Mouse (Mus musculus) embryonic facial prominence, embryonic 12.5 days (tissue): ENCODE data around the gene C030005K15Rik. TPM values are rescaled to one million over a fixed set of nuclear protein-coding genes. Genes with fewer than 3 reads are reported as not detected.

Experiments used
- ATAC-seq: fragments of 200-750 bp; cut with Nextera tagmentation; 2 replicates; pipeline ENCODE4 v1.8.0; 2017; ENCODE audit not compliant: insufficient number of reproducible peaks, insufficient read depth, low FRiP score, low TSS enrichment
- H3K27ac ChIP-seq: fragments of 300-500 bp; sonication (generic); 2 replicates; pipeline ENCODE4 v1.5.1; 2016; ENCODE audit warnings: mild to moderate bottlenecking
- H3K27me3 ChIP-seq: fragments of 300-500 bp; sonication (generic); 2 replicates; pipeline ENCODE4 v1.6.1; 2016; ENCODE audit warnings: mild to moderate bottlenecking, moderate library complexity
- H3K36me3 ChIP-seq: fragments of 300-500 bp; sonication (generic); 2 replicates; pipeline ENCODE4 v1.6.1; 2016; ENCODE audit warnings: mild to moderate bottlenecking
- H3K4me1 ChIP-seq: fragments of 300-500 bp; sonication (generic); 2 replicates; pipeline ENCODE4 v1.6.1; 2016
- H3K4me2 ChIP-seq: fragments of 300-500 bp; sonication (generic); replicated peaks from 2 replicates; pipeline ENCODE4 v1.6.1; 2016; ENCODE audit warnings: mild to moderate bottlenecking, moderate library complexity
- H3K4me3 ChIP-seq: fragments of 300-500 bp; sonication (generic); 2 replicates; pipeline ENCODE4 v1.5.1; 2016; ENCODE audit warnings: mild to moderate bottlenecking
- H3K9ac ChIP-seq: fragments of 300-500 bp; sonication (generic); 2 replicates; pipeline ENCODE4 v1.6.1; 2016; ENCODE audit warnings: mild to moderate bottlenecking, moderate library complexity
- H3K9me3 ChIP-seq: fragments of 300-500 bp; sonication (generic); 2 replicates; pipeline ENCODE4 v1.6.1; 2016; ENCODE audit warnings: mild to moderate bottlenecking, moderate library complexity
- WGBS: fragments of 180-500 bp; shearing (Covaris S2); methylation state at CpG from one replicate; pipeline ENCODE4 v1.1.7; 2016; 5-methylcytosine and 5-hydroxymethylcytosine counted together
- polyA plus RNA-seq: library from polyadenylated mRNA; unstranded; fragments of >200 nt; fragmentation: Nextera tagmentation; extraction: Ambion mirVana; gene quantifications from 2 replicates; pipeline ENCODE4 v1.2.1, GENCODE M21; 2016

Gene C030005K15Rik
- polyA plus RNA-seq, 1 experiment from 2014 or later: not detected

- no peak for ATAC-seq
- Histone ChIP-seq H3K27me3 (no peaks in the 10 kb centered on the region), H3K4me1 (no peaks in the 10 kb centered on the region), H3K27ac (no peak overlapping the region), H3K4me3 (no peak overlapping the region), H3K9ac (no peak overlapping the region), H3K36me3 (no peaks in the 10 kb centered on the region), H3K4me2 (no peak overlapping the region), H3K9me3 (no peaks in the 10 kb centered on the region)
- WGBS: 55% methylated on average over 1 of the region's 1 CpGs
Observed at GRCm38 (mm10) chr10:97704562-97704961, 22.0 kb downstream of the C030005K15Rik start.

- Histone ChIP-seq H3K9me3 (no peaks in the 10 kb centered on the region), H3K4me2 (no peak overlapping the region), H3K36me3 (no peaks in the 10 kb centered on the region)
Observed at GRCm38 (mm10) chr10:97702321-97702720, 24.2 kb downstream of the C030005K15Rik start.

GRCm38 (mm10) chr10:97693398-97694135 is 33.0 kb downstream of the C030005K15Rik start:
- ATAC-seq: no peak
- Histone ChIP-seq H3K27ac (no peak overlapping the region), H3K9ac (no peak overlapping the region), H3K9me3 (no peaks in the 10 kb centered on the region), H3K36me3 (no peaks in the 10 kb centered on the region), H3K4me2 (no peak overlapping the region), H3K27me3 (no peaks in the 10 kb centered on the region), H3K4me3 (no peak overlapping the region), H3K4me1 (no peaks in the 10 kb centered on the region)
- 94% methylated on average over 37 of the region's 37 CpGs for WGBS

More at GRCm38 (mm10) chr10:97702321-97702720, 24.2 kb downstream of the C030005K15Rik start:
- peak; percentile 69; the same call in 1 of the 2 replicates for ATAC-seq
- Histone ChIP-seq H3K9ac (no peak overlapping the region), H3K4me3 (no peak overlapping the region), H3K4me1 (no peaks in the 10 kb centered on the region), H3K27ac (no peak overlapping the region), H3K27me3 (no peaks in the 10 kb centered on the region)

- 77% methylated on average over 20 of the region's 20 CpGs for WGBS
- Histone ChIP-seq H3K4me1 (no peaks in the 10 kb centered on the region), H3K4me3 (no peak within 1 kb of the TSS), H3K9me3 (no peaks in the 10 kb centered on the region), H3K4me2 (no peak within 1 kb of the TSS), H3K9ac (no peak within 1 kb of the TSS), H3K36me3 (no peaks in the 10 kb centered on the region), H3K27ac (no peak within 1 kb of the TSS), H3K27me3 (no peaks in the 10 kb centered on the region)
- no peak for ATAC-seq
Observed at GRCm38 (mm10) chr10:97692913-97693312, 33.6 kb downstream of the C030005K15Rik start, which contains the start of gene Ccer1. Gene Ccer1, plus strand, starts transcription at chr10:97693059.

DNA sequence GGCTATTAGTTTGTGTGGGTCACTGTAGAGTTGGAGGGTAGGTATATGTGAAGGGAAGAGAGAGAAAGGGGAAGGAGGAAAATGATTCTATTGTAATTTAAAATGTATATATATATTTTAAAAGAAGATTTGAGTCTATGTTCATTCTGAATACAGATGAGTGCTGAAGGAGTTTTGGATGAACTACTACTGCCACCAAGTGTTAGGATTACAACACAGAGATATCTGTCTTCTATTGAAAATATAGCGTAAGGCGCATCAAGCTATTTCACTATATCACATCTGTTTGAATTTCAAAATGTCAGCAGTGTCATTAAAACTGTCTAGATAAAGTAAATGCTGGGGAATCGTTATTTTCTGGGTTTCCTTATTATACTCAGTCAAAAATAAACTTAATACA is 37.1 kb downstream of the C030005K15Rik start:
- Histone ChIP-seq H3K9ac (no peak overlapping the region), H3K36me3 (no peaks in the 10 kb centered on the region), H3K27me3 (no peaks in the 10 kb centered on the region), H3K27ac (no peak overlapping the region), H3K9me3 (no peaks in the 10 kb centered on the region), H3K4me2 (no peak overlapping the region), H3K4me1 (no peaks in the 10 kb centered on the region), H3K4me3 (no peak overlapping the region)
- 77% methylated on average over 3 of the region's 3 CpGs for WGBS
- no peak for ATAC-seq

DNA sequence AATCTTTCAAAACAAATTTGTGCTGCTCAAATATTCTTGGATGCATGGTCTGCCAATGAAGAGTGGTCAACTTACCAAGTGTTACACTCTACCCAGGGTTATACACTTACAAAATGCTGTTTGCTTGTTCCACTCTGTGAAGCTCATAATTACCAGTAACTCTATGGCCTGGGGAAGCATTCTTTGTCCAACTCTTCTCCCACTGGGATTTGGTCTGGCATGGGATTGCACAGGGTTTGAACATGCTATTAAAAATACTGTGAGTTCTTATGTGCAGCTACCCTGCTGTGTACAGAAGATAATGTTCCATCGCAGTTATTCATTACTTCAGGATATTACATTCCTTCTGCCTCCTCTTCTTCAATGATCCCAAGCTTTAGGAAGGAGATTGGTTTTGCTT is 39.4 kb downstream of the C030005K15Rik start:
- H3K9me3 ChIP-seq: no peaks in the 10 kb centered on the region
- no peak overlapping the region for H3K4me3 ChIP-seq
- H3K4me1 ChIP-seq: no peaks in the 10 kb centered on the region
- H3K27ac ChIP-seq: no peak overlapping the region
- H3K9ac ChIP-seq: no peak overlapping the region
- 76% methylated on average over 1 of the region's 1 CpGs for WGBS
- no peaks in the 10 kb centered on the region for H3K36me3 ChIP-seq
- no peaks in the 10 kb centered on the region for H3K27me3 ChIP-seq
- no peak overlapping the region for H3K4me2 ChIP-seq
- no peak for ATAC-seq

- Histone ChIP-seq H3K4me1 (no peaks in the 10 kb centered on the region), H3K9me3 (no peaks in the 10 kb centered on the region), H3K36me3 (no peaks in the 10 kb centered on the region), H3K4me2 (no peak overlapping the region), H3K9ac (no peak overlapping the region), H3K27me3 (no peaks in the 10 kb centered on the region), H3K4me3 (no peak overlapping the region), H3K27ac (no peak overlapping the region)
- no peak for ATAC-seq
Observed at GRCm38 (mm10) chr10:97682981-97683380, 43.6 kb downstream of the C030005K15Rik start.

Other genes with a start within 250 kb of the C030005K15Rik start
- gene Dcn, start 247.1 kb downstream of the C030005K15Rik start, polyA plus RNA-seq: 79.0 and 87.0 TPM in 2 replicates
- gene Lum, start 161.6 kb downstream of the C030005K15Rik start, polyA plus RNA-seq: 151 and 185 TPM in 2 replicates
- 6.6 and 6.7 TPM in 2 replicates for gene Kera, start 119.9 kb downstream of the C030005K15Rik start, polyA plus RNA-seq
- 4.8 and 6.0 TPM in 2 replicates for gene Epyc, start 82.7 kb downstream of the C030005K15Rik start, polyA plus RNA-seq
- not detected in 2 replicates for gene Ccer1, start 33.7 kb downstream of the C030005K15Rik start, polyA plus RNA-seq